Mouse (Mus musculus) lung, postnatal 0 days (tissue): ENCODE results near the gene Fzr1. TPM values are rescaled to one million over a fixed set of nuclear protein-coding genes. Genes with fewer than 3 reads are reported as not detected.

Experiments
- ATAC-seq: fragments of 200-750 bp; cut with Nextera tagmentation; 2 replicates; pipeline ENCODE4 v1.8.0; 2017; ENCODE audit warnings: moderate library complexity
- DNase-seq: peaks from one replicate; pipeline ENCODE4 v3.0.0-alpha.2; 2016; ENCODE audit warnings: low spot score
- H3K27ac ChIP-seq: fragments of 300-500 bp; sonication (generic); 2 replicates; pipeline ENCODE4 v1.5.1; 2014; ENCODE audit warnings: antibody characterized with exemption, mild to moderate bottlenecking, low read length, mixed read lengths
- H3K27me3 ChIP-seq: fragments of 300-500 bp; sonication (generic); replicated peaks from 2 replicates; pipeline ENCODE4 v1.6.1; 2014; ENCODE audit warnings: low read length, mixed read lengths; ENCODE audit not compliant: insufficient read depth
- H3K36me3 ChIP-seq: fragments of 300-500 bp; sonication (generic); 2 replicates; pipeline ENCODE4 v1.6.1; 2014; ENCODE audit warnings: low read length, mixed read lengths; ENCODE audit not compliant: insufficient read depth
- H3K4me1 ChIP-seq: fragments of 300-500 bp; sonication (generic); 2 replicates; pipeline ENCODE4 v1.6.1; 2014; ENCODE audit warnings: antibody characterized with exemption, low read depth, low read length, mixed read lengths; ENCODE audit not compliant: insufficient read depth
- H3K4me2 ChIP-seq: fragments of 300-500 bp; sonication (generic); replicated peaks from 2 replicates; pipeline ENCODE4 v1.6.1; 2014; ENCODE audit warnings: low read depth, mild to moderate bottlenecking, low read length, moderate library complexity, mixed read lengths
- H3K4me3 ChIP-seq: fragments of 300-500 bp; sonication (generic); 2 replicates; pipeline ENCODE4 v1.5.1; 2014; ENCODE audit warnings: low read depth, low read length
- H3K9ac ChIP-seq: fragments of 300-500 bp; sonication (generic); replicated peaks from 2 replicates; pipeline ENCODE4 v1.6.1; 2014; ENCODE audit warnings: low read depth, mild to moderate bottlenecking
- H3K9me3 ChIP-seq: fragments of 300-500 bp; sonication (generic); 2 replicates; pipeline ENCODE4 v1.6.1; 2016; ENCODE audit warnings: low read length, mixed read lengths
- CTCF ChIP-seq: IDR thresholded peaks from 2 replicates; pipeline ENCODE4 v1.5.1; 2016; ENCODE audit warnings: antibody characterized with exemption, mild to moderate bottlenecking
- EP300 ChIP-seq: IDR thresholded peaks from 2 replicates; pipeline ENCODE4 v1.6.1; 2016; ENCODE audit warnings: antibody characterized with exemption, mild to moderate bottlenecking, control low read depth
- WGBS: fragments of 180-500 bp; shearing (Covaris S2); extraction: QIAGEN DNeasy Blood & Tissue Kit; methylation state at CpG from one replicate; pipeline ENCODE4 v1.1.7; 2014; 5-methylcytosine and 5-hydroxymethylcytosine counted together
- microRNA-seq: library from miRNA; unstranded; fragments of <30 nt; microRNA quantifications from one replicate; pipeline ENCODE4, GENCODE M21; 2016
- polyA plus RNA-seq: library from polyadenylated mRNA; unstranded; fragments of >200 nt; fragmentation: Nextera tagmentation; extraction: Ambion mirVana; gene quantifications from 2 replicates; pipeline ENCODE4 v1.2.1, GENCODE M21; 2015

Fzr1 gene
- polyA plus RNA-seq, 1 experiment from 2014 or later: 39.5 TPM

- peak overlapping the region; percentile 96 for H3K4me3 ChIP-seq
- peak overlapping the region; percentile 23; the same call in 1 of the 2 replicates for H3K9ac ChIP-seq
- H3K9me3 ChIP-seq: no peaks in the 10 kb centered on the region
- peaks cover 10% of the 10 kb centered on the region for H3K4me1 ChIP-seq
- peaks cover 22% of the 10 kb centered on the region for H3K36me3 ChIP-seq
- WGBS: under 1% methylated on average over 38 of the region's 38 CpGs
- DNase-seq (peak; percentile 52), ATAC-seq (no peak)
- no peaks in the 10 kb centered on the region for H3K27me3 ChIP-seq
- peak overlapping the region; percentile 89 for H3K27ac ChIP-seq
- H3K4me2 ChIP-seq: peak overlapping the region; percentile 67
- peak; percentile 25; the same call in 1 of the 2 replicates for TF ChIP-seq EP300
- TF ChIP-seq CTCF: no peak
Observed at GRCm38 (mm10) chr10:81319741-81320549, 58.4 kb downstream of the Fzr1 start.

GRCm38 (mm10) chr10:81319330-81319699 lies 59.0 kb downstream of the Fzr1 start:
- WGBS: 39% methylated on average over 8 of the region's 8 CpGs
- no peaks in the 10 kb centered on the region for H3K9me3 ChIP-seq
- H3K4me1 ChIP-seq: peaks cover 10% of the 10 kb centered on the region
- no peak; the same call in 1 of the 2 replicates for TF ChIP-seq EP300
- peak; percentile 54 for TF ChIP-seq CTCF
- peak overlapping the region; percentile 89; the same call in 1 of the 2 replicates for H3K27ac ChIP-seq
- ATAC-seq (no peak), DNase-seq (no peak)
- 0 out of 2 replicates have a peak overlapping the region, but pooled peaks have one; percentile 96 for H3K4me3 ChIP-seq
- H3K9ac ChIP-seq: peak overlapping the region; percentile 23
- H3K27me3 ChIP-seq: no peaks in the 10 kb centered on the region
- H3K36me3 ChIP-seq: peaks cover 18% of the 10 kb centered on the region
- H3K4me2 ChIP-seq: peak overlapping the region; percentile 67

GRCm38 (mm10) chr10:81318589-81319329 lies 59.6 kb downstream of the Fzr1 start:
- H3K4me3 ChIP-seq: no peak overlapping the region
- WGBS: 80% methylated on average over 13 of the region's 13 CpGs
- H3K36me3 ChIP-seq: peaks cover 16% of the 10 kb centered on the region
- DNase-seq: peak; percentile 42
- no peaks in the 10 kb centered on the region for H3K27me3 ChIP-seq
- H3K27ac ChIP-seq: no peak overlapping the region
- H3K4me2 ChIP-seq: no peak overlapping the region
- ATAC-seq: no peak
- TF ChIP-seq EP300 (no peak), CTCF (no peak)
- H3K9me3 ChIP-seq: no peaks in the 10 kb centered on the region
- H3K4me1 ChIP-seq: peaks cover 10% of the 10 kb centered on the region
- no peak overlapping the region for H3K9ac ChIP-seq

GRCm38 (mm10) chr10:81317273-81317672 lies 61.0 kb downstream of the Fzr1 start:
- peaks cover 10% of the 10 kb centered on the region; the same call in 1 of the 2 replicates for H3K36me3 ChIP-seq
- 18% methylated on average over 20 of the region's 20 CpGs for WGBS
- peak overlapping the region; percentile 35 for H3K27ac ChIP-seq

GRCm38 (mm10) chr10:81316338-81317060 lies 61.8 kb downstream of the Fzr1 start:
- Histone ChIP-seq H3K9ac (no peak overlapping the region; the same call in 1 of the 2 replicates), H3K9me3 (no peaks in the 10 kb centered on the region), H3K27me3 (no peaks in the 10 kb centered on the region), H3K4me3 (0 out of 2 replicates have a peak overlapping the region, but pooled peaks have one; percentile 17), H3K36me3 (peaks cover 10% of the 10 kb centered on the region; the same call in 1 of the 2 replicates), H3K4me1 (peaks cover 10% of the 10 kb centered on the region; the same call in 1 of the 2 replicates), H3K27ac (0 out of 2 replicates have a peak overlapping the region, but pooled peaks have one; percentile 20), H3K4me2 (peak overlapping the region; percentile 61)
- ATAC-seq: no peak
- peak; percentile 68 for TF ChIP-seq CTCF
- TF ChIP-seq EP300: no peak
- WGBS: 49% methylated on average over 15 of the region's 16 CpGs
- peak; percentile 54 for DNase-seq

More at GRCm38 (mm10) chr10:81317273-81317672, 61.0 kb downstream of the Fzr1 start:
- H3K9me3 ChIP-seq: no peaks in the 10 kb centered on the region
- ATAC-seq (peak; percentile 7), DNase-seq (peak; percentile 95)
- TF ChIP-seq EP300 (no peak), CTCF (peak; percentile 2; the same call in 1 of the 2 replicates)
- H3K4me1 ChIP-seq: peaks cover 10% of the 10 kb centered on the region
- H3K9ac ChIP-seq: no peak overlapping the region; the same call in 1 of the 2 replicates
- peak overlapping the region; percentile 61 for H3K4me2 ChIP-seq
- no peaks in the 10 kb centered on the region for H3K27me3 ChIP-seq
- H3K4me3 ChIP-seq: 0 out of 2 replicates have a peak overlapping the region, but pooled peaks have one; percentile 17

Small RNA genes lying within 50 kb of the gene (microRNA-seq; reads per million reads assigned to microRNA genes)
- gene Mir1191b (0.73 reads per million), gene Mir6913 (not detected)

Other genes with a start within 250 kb of the Fzr1 start
- gene Zbtb7a, start 243.3 kb downstream of the Fzr1 start, polyA plus RNA-seq: 58.2 and 62.0 TPM in 2 replicates
- 27.9 TPM in 2 replicates for gene Pias4, start 210.6 kb downstream of the Fzr1 start, polyA plus RNA-seq
- 509 and 537 TPM in 2 replicates for gene Eef2, start 201.9 kb downstream of the Fzr1 start, polyA plus RNA-seq
- 48.9 and 50.2 TPM in 2 replicates for gene Dapk3, start 195.5 kb downstream of the Fzr1 start, polyA plus RNA-seq
- gene 4930442H23Rik, start 194.7 kb downstream of the Fzr1 start, polyA plus RNA-seq: 0.16 and 0.25 TPM in 2 replicates
- gene Nmrk2, start 176.5 kb downstream of the Fzr1 start, polyA plus RNA-seq: 0.80 and 0.92 TPM in 2 replicates
- not detected in 2 replicates for gene Atcay, start 147.7 kb downstream of the Fzr1 start, polyA plus RNA-seq
- 2.3 and 2.4 TPM in 2 replicates for gene Zfr2, start 145.4 kb downstream of the Fzr1 start, polyA plus RNA-seq
- gene Matk, start 125.6 kb downstream of the Fzr1 start, polyA plus RNA-seq: 1.5 and 1.6 TPM in 2 replicates
- 132 and 162 TPM in 2 replicates for gene Mrpl54, start 111.6 kb downstream of the Fzr1 start, polyA plus RNA-seq
- gene Apba3, start 111.6 kb downstream of the Fzr1 start, polyA plus RNA-seq: 47.9 and 49.4 TPM in 2 replicates
- gene Tjp3, start 86.9 kb downstream of the Fzr1 start, polyA plus RNA-seq: 24.1 and 30.8 TPM in 2 replicates
- 31.2 and 32.4 TPM in 2 replicates for gene Pip5k1c, start 85.6 kb downstream of the Fzr1 start, polyA plus RNA-seq
- gene Cactin, start 57.4 kb downstream of the Fzr1 start, polyA plus RNA-seq: 20.3 and 23.0 TPM in 2 replicates
- gene Tbxa2r, start 49.8 kb downstream of the Fzr1 start, polyA plus RNA-seq: 19.6 and 28.4 TPM in 2 replicates
- 0.33 and 0.55 TPM in 2 replicates for gene Gipc3, start 35.2 kb downstream of the Fzr1 start, polyA plus RNA-seq
- 94.3 and 101 TPM in 2 replicates for gene Hmg20b, start 28.0 kb downstream of the Fzr1 start, polyA plus RNA-seq
- gene Mfsd12, start 21.0 kb downstream of the Fzr1 start, polyA plus RNA-seq: 14.0 and 16.9 TPM in 2 replicates
- 5.4 and 6.6 TPM in 2 replicates for gene 4930404N11Rik, start 12.7 kb downstream of the Fzr1 start, polyA plus RNA-seq
- gene Dohh, start 5.9 kb upstream of the Fzr1 start, polyA plus RNA-seq: 49.4 and 55.2 TPM in 2 replicates
- 2.4 and 3.0 TPM in 2 replicates for gene Gm48551, start 6.0 kb upstream of the Fzr1 start, polyA plus RNA-seq
- gene Gm48552, start 10.5 kb upstream of the Fzr1 start, polyA plus RNA-seq: 0.20 and 0.63 TPM in 2 replicates
- 3.1 and 3.6 TPM in 2 replicates for gene Smim24, start 14.5 kb upstream of the Fzr1 start, polyA plus RNA-seq
- gene Nfic, start 77.1 kb upstream of the Fzr1 start, polyA plus RNA-seq: 73.6 and 83.9 TPM in 2 replicates
- gene Celf5, start 104.2 kb upstream of the Fzr1 start, polyA plus RNA-seq: 0.08 and 0.11 TPM in 2 replicates
- gene Ncln, start 117.9 kb upstream of the Fzr1 start, polyA plus RNA-seq: 40.7 and 46.7 TPM in 2 replicates
- gene S1pr4, start 121.6 kb upstream of the Fzr1 start, polyA plus RNA-seq: 19.0 and 19.3 TPM in 2 replicates
- gene Gna15, start 145.7 kb upstream of the Fzr1 start, polyA plus RNA-seq: 4.2 and 4.6 TPM in 2 replicates
- 62.5 and 63.2 TPM in 2 replicates for gene Gna11, start 166.7 kb upstream of the Fzr1 start, polyA plus RNA-seq
- gene Aes, start 181.0 kb upstream of the Fzr1 start, polyA plus RNA-seq: 467 and 473 TPM in 2 replicates
- gene Tle2, start 196.0 kb upstream of the Fzr1 start, polyA plus RNA-seq: 29.9 and 37.0 TPM in 2 replicates
- 12.8 and 18.5 TPM in 2 replicates for gene Tle6, start 222.6 kb upstream of the Fzr1 start, polyA plus RNA-seq
- 0.07 and 0.29 TPM in 2 replicates for gene BC025920, start 227.8 kb upstream of the Fzr1 start, polyA plus RNA-seq
- 24.1 and 24.2 TPM in 2 replicates for gene Sirt6, start 249.3 kb upstream of the Fzr1 start, polyA plus RNA-seq